Mouse (Mus musculus): ENCODE results near the gene Gal. TPM values are rescaled to one million over a fixed set of nuclear protein-coding genes. Genes with fewer than 3 reads are reported as not detected.

Gene Gal
- polyA plus RNA-seq (2012; rRNA removed), result 0.30 and 0.65 TPM in 2 replicates

DNA sequence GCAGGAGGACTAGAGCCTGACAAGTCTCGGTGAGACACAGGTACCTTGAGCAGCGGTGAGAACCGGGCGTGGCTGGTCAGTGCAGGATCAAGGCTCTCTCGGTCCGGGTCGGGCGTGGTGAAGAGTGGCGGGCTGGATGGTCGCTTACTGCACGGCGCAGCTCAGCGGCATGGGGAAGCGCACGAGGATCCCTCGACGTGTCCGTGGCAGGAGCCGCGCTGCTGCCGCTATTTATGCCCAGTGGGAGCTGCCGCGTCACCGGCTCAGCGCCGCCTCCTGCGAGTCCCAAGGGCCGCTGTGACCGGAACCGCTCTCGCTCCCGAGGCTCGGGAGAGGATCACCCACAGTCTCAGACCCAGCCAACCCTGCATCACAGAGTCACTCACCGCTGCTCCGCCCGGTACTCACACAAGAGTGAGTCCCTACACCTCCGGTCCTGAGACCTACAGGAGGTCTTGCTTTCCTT is at the start of gene Gal:
TSS of gene Gal (minus strand) at position 277 of the 466 bp plus-strand sequence.
- DNase-seq (ENCODE audit: low read depth), result no peak

- peak; percentile 93 for DNase-seq (ENCODE audit: low read depth)
These were observed 45.6 kb upstream of the Gal start for GRCm38 (mm10) chr19:3459986-3460385.

- DNase-seq (ENCODE audit: low read depth), result no peak
These were observed 44.2 kb upstream of the Gal start for GRCm38 (mm10) chr19:3458331-3459099.

DNA sequence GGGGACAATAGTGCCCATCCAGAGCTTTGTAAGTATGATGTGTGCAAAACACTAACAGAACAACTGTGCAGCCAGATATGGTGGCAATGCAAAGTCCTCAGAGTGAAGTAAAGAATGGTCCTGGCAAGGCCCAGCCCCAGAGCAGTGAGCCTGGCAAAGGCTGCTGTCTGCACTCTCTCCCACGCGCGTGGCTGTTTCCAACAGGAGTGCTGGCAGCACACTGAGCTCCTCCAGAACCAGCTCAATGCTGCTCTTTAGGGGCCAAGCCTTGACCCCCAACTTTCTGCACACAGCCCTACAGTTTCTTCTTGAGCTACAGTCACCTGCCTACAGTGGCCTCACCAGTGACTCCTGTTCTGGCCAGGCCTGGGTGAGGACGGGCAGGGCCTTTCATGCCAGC is 43.4 kb upstream of the Gal start:
- no peak for DNase-seq (ENCODE audit: low read depth)

DNA sequence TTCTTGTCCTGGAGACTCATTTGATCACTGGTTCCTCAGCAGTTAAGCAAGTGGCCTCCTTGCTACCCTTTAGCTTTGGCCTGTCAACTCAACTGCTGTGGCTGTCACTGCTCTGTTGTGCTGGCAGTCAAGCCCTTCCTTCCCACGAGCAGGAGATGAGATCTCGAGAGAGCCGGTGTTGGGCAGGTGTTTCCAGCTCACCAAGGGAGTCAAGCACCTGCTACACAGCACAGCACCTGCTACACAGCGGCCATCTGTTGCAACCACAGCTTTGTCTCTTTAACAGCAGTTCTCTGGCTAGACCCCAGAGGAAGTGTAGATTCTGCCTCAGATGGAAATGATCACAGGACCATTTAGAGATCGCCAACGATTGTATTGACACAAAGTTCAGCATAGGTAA is 37.3 kb upstream of the Gal start:
- DNase-seq (ENCODE audit: low read depth), result no peak

- no peak for DNase-seq (ENCODE audit: low read depth)
These were observed 36.8 kb upstream of the Gal start for GRCm38 (mm10) chr19:3451170-3451569.

DNA sequence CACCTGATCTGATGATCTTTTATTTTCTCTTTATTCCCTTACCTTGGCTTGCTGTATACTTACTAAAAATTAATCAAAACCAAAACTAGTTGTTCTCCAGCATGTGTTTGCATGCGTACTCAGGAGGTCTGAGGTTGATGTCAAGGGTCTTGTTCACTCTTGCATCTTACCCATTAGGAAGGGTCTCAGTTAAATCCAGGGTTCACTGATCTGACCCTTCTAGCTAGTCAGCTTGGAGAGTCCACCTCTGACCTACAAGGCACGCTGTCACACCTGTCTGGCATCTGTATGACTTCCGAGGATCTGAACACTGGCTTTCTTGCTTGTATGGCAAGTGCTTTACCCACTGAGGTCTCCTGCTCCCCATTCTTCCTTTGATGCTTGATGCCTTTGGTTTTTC is 36.4 kb upstream of the Gal start:
- no peak for DNase-seq (ENCODE audit: low read depth)

DNA sequence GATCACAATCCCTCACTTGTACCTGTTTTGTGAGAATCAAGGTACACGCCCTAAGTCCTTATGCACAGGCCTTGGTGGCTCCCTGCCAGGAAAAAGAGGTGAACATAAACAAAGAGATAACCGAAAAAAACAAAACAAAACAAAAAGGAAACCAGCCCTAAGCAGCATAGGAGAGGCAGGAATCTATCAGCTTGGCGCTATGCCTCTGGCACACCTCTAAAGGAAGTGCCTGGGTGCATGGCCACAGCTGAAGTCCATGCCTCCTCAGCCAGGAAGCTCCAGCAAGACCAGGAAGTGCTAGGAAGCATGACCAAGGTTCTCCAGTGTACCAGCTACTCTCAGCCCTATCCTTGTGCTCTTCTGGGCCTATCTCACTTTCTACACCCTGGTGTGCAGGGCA is 34.9 kb upstream of the Gal start:
- DNase-seq (ENCODE audit: low read depth), result no peak

DNA sequence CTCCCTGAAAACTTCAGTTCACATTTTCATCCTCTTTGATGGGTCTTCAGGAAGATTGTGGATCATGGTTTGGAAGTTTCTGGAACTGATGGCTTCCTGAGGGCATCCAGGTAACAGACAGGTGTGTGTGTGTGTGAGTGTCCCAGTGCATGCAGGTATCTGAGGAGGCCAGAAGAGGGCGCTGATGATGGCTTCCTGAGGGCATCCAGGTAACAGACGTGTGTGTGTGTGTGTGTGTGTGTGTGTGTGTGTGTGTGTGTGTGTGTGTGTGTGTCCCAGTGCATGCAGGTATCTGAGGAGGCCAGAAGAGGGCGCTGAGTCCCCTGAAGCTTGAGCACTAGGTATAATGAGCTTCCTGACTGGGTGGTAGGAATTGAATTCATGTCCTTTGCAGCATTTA is 33.0 kb upstream of the Gal start:
- DNase-seq (ENCODE audit: low read depth), result no peak

- no peak for DNase-seq (ENCODE audit: low read depth)
These were observed 26.7 kb upstream of the Gal start for GRCm38 (mm10) chr19:3441092-3441491.

DNA sequence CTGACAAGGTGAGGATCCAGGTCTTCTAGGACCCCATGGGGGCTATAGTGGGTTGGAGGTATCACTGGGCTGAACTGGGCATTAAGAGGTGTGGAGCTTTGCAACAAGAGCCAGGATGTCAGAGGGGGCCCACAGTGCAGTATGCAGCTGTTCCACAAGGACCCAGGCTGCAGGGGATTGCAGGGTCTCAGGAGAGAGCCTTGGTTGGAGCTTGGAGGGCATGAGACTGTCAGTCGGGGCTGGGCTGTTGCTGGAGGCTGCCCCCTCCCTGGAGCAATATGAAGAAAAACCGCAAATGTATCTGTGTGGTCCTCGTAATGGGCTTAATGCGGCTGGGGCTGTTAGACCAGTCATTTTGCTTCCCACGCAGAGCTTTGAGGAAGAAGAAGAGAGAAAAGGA is 26.3 kb upstream of the Gal start:
- no peak for DNase-seq (ENCODE audit: low read depth)

- DNase-seq (ENCODE audit: low read depth), result no peak
These were observed 23.6 kb upstream of the Gal start for GRCm38 (mm10) chr19:3437980-3438379.

- no peak for DNase-seq (ENCODE audit: low read depth)
These were observed 22.5 kb upstream of the Gal start for GRCm38 (mm10) chr19:3436840-3437239.

DNA sequence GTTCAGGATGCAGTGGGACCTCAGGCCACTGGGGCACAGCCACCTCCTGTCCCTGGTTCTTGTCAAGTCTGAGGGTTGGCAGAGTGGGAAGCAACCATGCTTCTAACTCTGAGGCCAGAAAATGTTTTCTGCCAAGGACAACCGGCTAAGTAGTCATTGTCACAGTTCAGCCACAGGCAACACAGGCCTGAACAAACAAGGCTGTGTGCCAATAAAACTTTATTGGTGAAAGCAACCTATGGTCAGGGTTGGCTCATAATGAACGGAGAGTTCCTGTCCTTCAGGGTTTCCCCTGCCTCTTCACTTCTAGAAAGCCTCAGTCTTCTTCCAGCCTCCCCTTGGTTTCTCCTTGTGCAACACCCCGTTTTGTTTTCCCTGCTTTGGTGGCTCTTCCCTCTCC is 21.5 kb upstream of the Gal start:
- DNase-seq (ENCODE audit: low read depth), result peak; percentile 59

- DNase-seq (ENCODE audit: low read depth), result no peak
These were observed 20.3 kb upstream of the Gal start for GRCm38 (mm10) chr19:3434641-3435040.

GRCm38 (mm10) chr19:3434124-3434523 is 19.8 kb upstream of the Gal start:
- no peak for DNase-seq (ENCODE audit: low read depth)

DNA sequence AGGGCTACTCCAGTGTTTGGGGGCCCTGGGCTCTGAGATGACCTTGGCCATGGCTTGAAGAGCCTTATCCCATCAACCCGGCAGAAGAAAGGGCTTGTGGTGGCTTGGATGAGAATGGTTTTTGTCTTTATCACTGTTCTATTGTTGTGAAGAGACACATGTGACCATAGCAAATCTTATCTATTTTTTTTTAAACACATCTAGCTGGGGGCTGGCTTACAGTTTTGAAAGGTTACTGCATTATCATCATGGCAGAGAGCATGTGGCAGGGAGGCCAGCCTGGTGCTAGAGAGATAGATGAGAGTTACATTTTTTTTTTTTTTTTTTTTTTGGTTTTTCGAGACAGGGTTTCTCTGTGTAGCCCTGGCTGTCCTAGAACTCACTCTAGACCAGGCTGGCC is 17.6 kb upstream of the Gal start:
- DNase-seq (ENCODE audit: low read depth), result no peak

GRCm38 (mm10) chr19:3431066-3431465 is 16.7 kb upstream of the Gal start:
- no peak for DNase-seq (ENCODE audit: low read depth)

GRCm38 (mm10) chr19:3429156-3429816 is 14.9 kb upstream of the Gal start:
- DNase-seq (ENCODE audit: low read depth), result no peak

- DNase-seq (ENCODE audit: low read depth), result no peak
These were observed 13.9 kb upstream of the Gal start for GRCm38 (mm10) chr19:3428057-3428830.

- DNase-seq (ENCODE audit: low read depth), result no peak
These were observed 9.9 kb upstream of the Gal start for GRCm38 (mm10) chr19:3424214-3424613.

DNA sequence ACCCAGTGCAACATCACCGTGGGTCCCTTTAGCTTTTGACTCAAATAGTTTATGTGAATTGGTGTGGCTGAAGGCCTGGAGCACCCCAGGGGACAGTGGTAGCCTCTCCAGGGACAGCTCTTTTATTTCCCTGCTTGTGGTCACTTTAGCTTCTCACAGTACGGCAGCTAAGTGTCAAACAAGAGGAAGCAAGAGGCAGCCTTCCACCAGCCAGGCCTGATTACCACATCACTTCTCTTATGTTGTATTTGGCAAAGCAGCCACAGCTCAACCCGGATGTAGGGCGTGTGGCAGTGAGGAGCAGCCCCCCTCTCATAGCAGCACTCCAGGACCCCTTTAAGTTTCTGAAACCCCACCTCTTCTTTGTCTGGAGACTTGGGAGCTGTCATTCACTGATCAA is 8.6 kb upstream of the Gal start:
- no peak for DNase-seq (ENCODE audit: low read depth)

- no peak for DNase-seq (ENCODE audit: low read depth)
These were observed 8.1 kb upstream of the Gal start for GRCm38 (mm10) chr19:3422488-3422887.
